Mouse (Mus musculus) brain, embryonic 14.5 days (tissue): ENCODE results near the gene Frem3.

Source experiments
- CTCF ChIP-seq: fragments of 200-500 bp; IDR thresholded peaks from 2 replicates; pipeline ENCODE4 v1.5.1; 2012; ENCODE audit warnings: inconsistent platforms, mild to moderate bottlenecking, moderate library complexity, borderline replicate concordance; ENCODE audit not compliant: insufficient read depth, insufficient read length; ENCODE audit errors: extremely low read depth
- POLR2A ChIP-seq: fragments of 200-500 bp; IDR thresholded peaks from 2 replicates; pipeline ENCODE4 v1.6.1; 2012; ENCODE audit warnings: mild to moderate bottlenecking, inconsistent platforms, borderline replicate concordance; ENCODE audit not compliant: poor library complexity, insufficient read depth, insufficient read length, severe bottlenecking; ENCODE audit errors: extremely low read depth

- TF ChIP-seq POLR2A (no peak), CTCF (no peak)
These were observed 46.6 kb upstream of the Frem3 start for GRCm38 (mm10) chr8:80564205-80564839.
